ENCODE assay signal across 25 mouse cellular contexts in genomic region chr19:9913784-9914183, GRCm38 (mm10). TPM values are rescaled to one million over a fixed set of nuclear protein-coding genes. Genes with fewer than 3 reads are reported as not detected.
DNase-seq lines count a peak whose midpoint lies in the region; ATAC-seq and TF ChIP-seq lines count a peak whose summit lies in the region.
"Had no signal": no experiment of that assay in that cellular context is flagged by ENCODE, and none has a peak within 500 bp of the region (broad histone marks: within the 10 kb centered on the region; RNA-seq: fewer than 3 reads in every experiment).

No protein-coding gene starts in this region.

- H3K4me3 ChIP-seq in layer of hippocampus, adult 2 months, result no peak overlapping the region
- H3K4me3 ChIP-seq in midbrain, embryonic 13.5 days (replicated peaks), result no peak overlapping the region
- H3K4me3 ChIP-seq in midbrain, embryonic 14.5 days (replicated peaks; ENCODE audit: low read depth, low read length), result no peak overlapping the region
- no peak overlapping the region for H3K4me3 ChIP-seq in small intestine, adult 2 months (ENCODE audit: low read depth, low read length)
- no peak overlapping the region for H3K4me3 ChIP-seq in forebrain, embryonic 11.5 days (ENCODE audit: low read depth, low read length)
- H3K4me3 ChIP-seq: embryonic facial prominence, embryonic 15.5 days; heart, embryonic 15.5 days had no signal

- H3K9me3 ChIP-seq in midbrain, embryonic 13.5 days, result no peaks in the 10 kb centered on the region
- H3K9me3 ChIP-seq in midbrain, embryonic 14.5 days (ENCODE audit: control insufficient read depth, low read length), result no peaks in the 10 kb centered on the region
- H3K9me3 ChIP-seq in forebrain, embryonic 11.5 days (ENCODE audit: control insufficient read depth, low read length), result no peaks in the 10 kb centered on the region
- H3K9me3 ChIP-seq: embryonic facial prominence, embryonic 15.5 days; heart, embryonic 15.5 days had no signal

- H3K9ac ChIP-seq in midbrain, embryonic 13.5 days (replicated peaks), result 0 out of 2 replicates have a peak overlapping the region, but pooled peaks have one; percentile 25
- no peak overlapping the region for H3K9ac ChIP-seq in midbrain, embryonic 14.5 days (replicated peaks; ENCODE audit: low read length)
- no peak overlapping the region for H3K9ac ChIP-seq in forebrain, embryonic 11.5 days (ENCODE audit: low read length)
- H3K9ac ChIP-seq: embryonic facial prominence, embryonic 15.5 days; heart, embryonic 15.5 days; liver, embryonic 14.5 days had no signal

- WGBS in midbrain, embryonic 13.5 days, result 88% methylated on average over 5 of the region's 5 CpGs
- WGBS in midbrain, embryonic 14.5 days, result 85% methylated on average over 5 of the region's 5 CpGs
- 89% methylated on average over 5 of the region's 5 CpGs for WGBS in small intestine, adult 2 months
- 80% methylated on average over 5 of the region's 5 CpGs for WGBS in forebrain, embryonic 11.5 days

- no peak for TF ChIP-seq POLR2A in small intestine, adult 2 months (IDR thresholded peaks at IDR 0.05; ENCODE audit: low read depth, low read length)

- H3K27me3 ChIP-seq in midbrain, embryonic 13.5 days, result no peaks in the 10 kb centered on the region
- H3K27me3 ChIP-seq in midbrain, embryonic 14.5 days (ENCODE audit: control insufficient read depth, insufficient read depth, low read length), result no peaks in the 10 kb centered on the region
- H3K27me3 ChIP-seq in small intestine, adult 2 months (ENCODE audit: control insufficient read depth, insufficient read depth, low read length), result no peaks in the 10 kb centered on the region
- no peaks in the 10 kb centered on the region for H3K27me3 ChIP-seq in forebrain, embryonic 11.5 days (ENCODE audit: control insufficient read depth, insufficient read depth, low read length)
- H3K27me3 ChIP-seq: CH12.LX; embryonic facial prominence, embryonic 15.5 days; heart, embryonic 15.5 days; Patski had no signal

- ATAC-seq in midbrain, embryonic 13.5 days, result no peak
- no peak for ATAC-seq in midbrain, embryonic 14.5 days (ENCODE audit: low FRiP score, low TSS enrichment)
- ATAC-seq in granulocyte monocyte progenitor cell, adult 5-6 weeks (replicated peaks; ENCODE audit: poor library complexity, severe bottlenecking), result peak; percentile 63
- ATAC-seq in forebrain, embryonic 11.5 days (replicated peaks; ENCODE audit: low FRiP score), result no peak
- ATAC-seq: forebrain, embryonic 16.5 days; hindbrain, embryonic 16.5 days; intestine, postnatal 0 days; midbrain, embryonic 16.5 days; Patski had no signal

- no peak for TF ChIP-seq CTCF in layer of hippocampus, adult 2 months (conservative IDR thresholded peaks at IDR 0.05)
- TF ChIP-seq CTCF in small intestine, adult 2 months (IDR thresholded peaks at IDR 0.05; ENCODE audit: extremely low read depth, insufficient read length, insufficient replicate concordance, low read depth, low read length), result no peak

- H3K27ac ChIP-seq in layer of hippocampus, adult 2 months, result 0 out of 2 replicates have a peak overlapping the region, but pooled peaks have one; percentile 41
- no peak overlapping the region for H3K27ac ChIP-seq in midbrain, embryonic 13.5 days
- no peak overlapping the region for H3K27ac ChIP-seq in midbrain, embryonic 14.5 days (replicated peaks; ENCODE audit: low read depth, low read length)
- H3K27ac ChIP-seq in small intestine, adult 2 months (ENCODE audit: insufficient read depth, low read depth, low read length), result 0 out of 2 replicates have a peak overlapping the region, but pooled peaks have one; percentile 6
- H3K27ac ChIP-seq in forebrain, embryonic 11.5 days (ENCODE audit: low read depth, low read length), result no peak overlapping the region
- H3K27ac ChIP-seq: embryonic facial prominence, embryonic 15.5 days; heart, embryonic 15.5 days; liver, embryonic 14.5 days had no signal

- H3K36me3 ChIP-seq in midbrain, embryonic 13.5 days, result no peaks in the 10 kb centered on the region
- H3K36me3 ChIP-seq in midbrain, embryonic 14.5 days (ENCODE audit: control insufficient read depth, insufficient read depth, low read length), result no peaks in the 10 kb centered on the region
- no peaks in the 10 kb centered on the region for H3K36me3 ChIP-seq in small intestine, adult 2 months (ENCODE audit: control insufficient read depth, insufficient read depth, low read length)
- no peaks in the 10 kb centered on the region for H3K36me3 ChIP-seq in forebrain, embryonic 11.5 days (ENCODE audit: control insufficient read depth, insufficient read depth, low read length)
- H3K36me3 ChIP-seq: embryonic facial prominence, embryonic 15.5 days; heart, embryonic 15.5 days had no signal

- H3K4me2 ChIP-seq in midbrain, embryonic 13.5 days (replicated peaks), result no peak overlapping the region
- no peak overlapping the region for H3K4me2 ChIP-seq in midbrain, embryonic 14.5 days (ENCODE audit: low read length)
- H3K4me2 ChIP-seq in forebrain, embryonic 11.5 days (ENCODE audit: low read depth, low read length, severe bottlenecking), result no peak overlapping the region
- H3K4me2 ChIP-seq: embryonic facial prominence, embryonic 15.5 days; heart, embryonic 15.5 days had no signal

- no peaks in the 10 kb centered on the region for H3K4me1 ChIP-seq in midbrain, embryonic 13.5 days (replicated peaks)
- no peaks in the 10 kb centered on the region for H3K4me1 ChIP-seq in midbrain, embryonic 14.5 days (ENCODE audit: control insufficient read depth, insufficient read depth, low read length)
- H3K4me1 ChIP-seq in small intestine, adult 2 months (ENCODE audit: control insufficient read depth, insufficient read depth, insufficient read length, low read length), result peaks cover 7% of the 10 kb centered on the region; the same call in 1 of the 2 replicates
- no peaks in the 10 kb centered on the region for H3K4me1 ChIP-seq in forebrain, embryonic 11.5 days (replicated peaks; ENCODE audit: control insufficient read depth, insufficient read depth, low read length)
- H3K4me1 ChIP-seq: embryonic facial prominence, embryonic 15.5 days; heart, embryonic 15.5 days had no signal

- DNase-seq in layer of hippocampus, adult 2 months (ENCODE audit: low spot score in 2 of 2), result no peak
- DNase-seq in layer of hippocampus, postnatal 14 days (ENCODE audit: low spot score in 2 of 2), result no peak
- DNase-seq in midbrain, embryonic 14.5 days, result no peak
- DNase-seq in forebrain, embryonic 11.5 days (ENCODE audit: low spot score), result no peak
- no peak for DNase-seq in frontal cortex, postnatal 25 days (ENCODE audit: low spot score in 2 of 2)
- DNase-seq: adrenal gland, adult 2 months; B cell, adult 2 months; cerebellum, adult 9-10 months; gastrocnemius, postnatal 25 days; kidney, postnatal 36 days; lung, postnatal 10 days; thymus, adult 18-20 months; thymus, postnatal 4 days had no signal

RNA-seq across cellular contexts. Expression of gene Incenp, which starts 14.4 kb away (rescaled TPM):
- 10 to 100 TPM; 13.9 to 14.0 TPM for total RNA-seq in layer of hippocampus, adult 2 months (2021)
- 10 to 100 TPM; 18.3 to 18.6 TPM for total RNA-seq in layer of hippocampus, postnatal 14 days (2021)
- 46.6 and 47.1 TPM in 2 replicates for polyA plus RNA-seq in midbrain, embryonic 13.5 days (2015; fragmentation: Nextera tagmentation; extraction: Ambion mirVana)
- polyA plus RNA-seq in midbrain, embryonic 14.5 days (2014; fragmentation: Nextera tagmentation; extraction: Ambion mirVana), result 18.1 and 21.7 TPM in 2 replicates
- 143 and 171 TPM in 2 replicates for total RNA-seq in granulocyte monocyte progenitor cell, adult 5-6 weeks (2014; fragmentation: Nextera tagmentation)
- 99.8 and 115 TPM in 2 replicates for total RNA-seq in granulocyte monocyte progenitor cell, adult 5-6 weeks (2017)
- 7.7 and 20.4 TPM in 2 replicates for polyA plus RNA-seq in small intestine, adult 2 months (2012; rRNA removed)
- polyA plus RNA-seq in forebrain, embryonic 11.5 days (2014; fragmentation: Nextera tagmentation; extraction: Ambion mirVana), result 128 and 133 TPM in 2 replicates

Comparison
In these comparisons a context has a peak if more than half of its experiments do, and no peak if none do; other contexts are left out.
1. H3K27ac ChIP-seq: peak in layer of hippocampus, adult 2 months (single experiment) and small intestine, adult 2 months (single experiment); none in midbrain, embryonic 13.5 days (single experiment), midbrain, embryonic 14.5 days (single experiment) and forebrain, embryonic 11.5 days (single experiment).